Mouse (Mus musculus) heart, adult 11 months (tissue): ENCODE measurements around the gene Sfxn1.
A peak's percentile ranks its signal among the peaks of the same experiment; 100 is the strongest.

Experiments used
- DNase-seq: peaks from one replicate; pipeline ENCODE4 v3.0.0; 2022

The Sfxn1 gene

DNA sequence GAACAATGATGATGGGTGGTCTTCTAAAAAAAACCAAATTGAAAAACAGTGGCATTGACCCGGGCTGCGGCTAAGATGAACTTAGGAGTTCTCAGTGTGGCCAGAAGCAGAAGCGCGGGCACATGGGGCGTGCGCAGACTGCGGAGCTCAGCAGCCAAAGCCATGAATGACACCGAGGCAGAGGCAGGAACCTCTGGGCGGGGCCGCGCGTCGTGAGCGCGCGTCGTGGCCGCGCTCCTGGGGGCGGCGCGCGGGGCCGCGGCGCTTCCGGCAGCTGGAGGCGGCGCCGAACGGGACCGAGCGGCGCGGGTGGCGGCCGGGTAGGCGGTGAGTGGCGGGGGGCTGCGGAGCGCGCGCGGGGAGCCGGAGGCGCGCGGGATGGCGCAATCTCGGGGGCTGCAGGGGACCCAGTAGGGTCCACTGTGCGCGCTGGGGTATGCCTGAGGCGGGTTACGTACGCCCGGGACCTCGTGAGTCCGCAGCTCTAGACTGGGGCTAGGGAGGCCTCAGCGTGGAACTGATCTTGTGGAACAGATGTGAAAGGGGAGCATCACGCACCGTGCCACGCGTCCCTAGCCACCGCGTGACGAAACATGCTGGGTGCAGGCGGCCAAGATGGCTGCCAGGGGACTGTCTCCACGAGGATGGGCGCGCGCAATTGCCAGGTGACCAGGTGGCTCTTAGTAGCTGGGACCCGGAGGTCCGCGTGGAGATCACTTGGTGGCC, at the start of gene Sfxn1:
TSS of gene Sfxn1 (plus strand) at position 264 of the 726 bp plus-strand sequence.
- DNase-seq = peak; percentile 99

DNA sequence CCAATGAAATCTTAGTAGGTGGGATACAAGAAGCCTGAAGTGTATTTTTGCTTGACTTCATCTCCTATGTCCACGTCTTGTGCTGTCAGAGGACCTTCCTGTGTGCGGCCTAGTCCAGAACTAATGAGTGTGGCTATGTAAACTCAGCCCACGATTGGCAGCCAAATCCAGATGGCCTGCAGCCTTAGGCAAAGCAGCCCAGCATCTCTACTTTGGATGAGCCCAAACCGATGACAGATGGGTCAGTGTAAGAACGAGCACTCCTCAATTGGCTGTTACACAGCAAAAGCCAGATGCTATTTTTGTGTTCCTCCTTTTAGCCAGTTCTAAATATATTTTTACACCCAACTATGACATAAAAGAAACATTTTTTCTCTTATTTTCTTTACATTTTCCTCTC, 48.4 kb upstream of the Sfxn1 start:
- no peak for DNase-seq

DNA sequence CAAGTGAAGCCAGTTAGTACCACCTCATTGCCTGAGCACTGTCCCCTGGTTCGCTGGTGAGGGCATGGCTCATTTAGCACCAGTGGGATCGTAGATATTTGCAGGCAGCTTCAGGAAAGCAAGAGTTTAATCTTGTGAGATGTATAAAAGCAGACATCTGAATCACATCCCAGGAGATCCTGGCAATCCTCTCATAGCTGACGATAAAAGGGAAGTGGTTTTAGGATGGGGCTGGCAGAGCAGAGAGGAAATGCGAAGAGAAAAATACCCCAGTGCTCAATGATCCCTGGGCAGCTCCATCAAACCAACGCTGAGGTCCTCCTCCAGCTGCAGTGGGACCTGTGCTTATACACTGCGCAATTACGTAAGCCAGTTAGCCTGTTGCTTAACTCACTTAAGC, 44.6 kb upstream of the Sfxn1 start:
- peak; percentile 55 for DNase-seq

DNA sequence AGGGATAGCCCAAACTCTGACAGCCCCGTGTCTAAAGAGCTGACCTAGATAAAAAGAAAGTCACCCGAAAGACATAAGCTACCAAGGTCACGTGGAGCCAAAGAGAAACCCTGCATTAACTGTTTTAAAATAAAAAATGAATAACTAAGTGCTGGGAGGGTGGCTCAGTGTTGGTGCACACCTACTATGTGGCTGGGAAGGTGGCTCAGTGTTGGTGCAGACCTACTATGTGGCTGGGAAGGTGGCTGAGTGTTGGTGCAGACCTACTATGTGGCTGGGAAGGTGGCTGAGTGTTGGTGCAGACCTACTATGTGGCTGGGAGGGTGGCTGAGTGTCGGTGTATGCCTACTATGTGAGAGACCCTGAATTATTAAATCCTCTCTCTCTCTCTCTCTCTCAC, 38.0 kb upstream of the Sfxn1 start:
- no peak for DNase-seq

DNA sequence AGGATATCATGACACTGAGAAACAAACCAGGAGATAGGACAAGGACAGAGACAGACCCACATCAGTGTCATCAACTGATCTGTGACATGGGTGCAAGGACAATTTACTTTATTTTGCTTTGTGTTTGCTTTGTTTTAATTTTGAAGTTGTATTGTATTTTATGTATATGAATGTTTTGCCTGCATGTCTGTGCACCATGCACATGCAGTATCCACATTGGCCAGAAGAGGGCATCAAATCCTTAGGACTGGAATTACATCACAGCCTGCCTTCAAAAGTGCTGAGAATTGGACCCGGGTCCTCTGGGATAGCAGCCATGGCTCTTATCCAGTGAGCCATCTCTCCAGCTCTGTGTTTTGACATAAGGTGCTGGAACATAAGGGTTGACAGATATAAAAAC, 36.1 kb upstream of the Sfxn1 start:
- no peak for DNase-seq

DNA sequence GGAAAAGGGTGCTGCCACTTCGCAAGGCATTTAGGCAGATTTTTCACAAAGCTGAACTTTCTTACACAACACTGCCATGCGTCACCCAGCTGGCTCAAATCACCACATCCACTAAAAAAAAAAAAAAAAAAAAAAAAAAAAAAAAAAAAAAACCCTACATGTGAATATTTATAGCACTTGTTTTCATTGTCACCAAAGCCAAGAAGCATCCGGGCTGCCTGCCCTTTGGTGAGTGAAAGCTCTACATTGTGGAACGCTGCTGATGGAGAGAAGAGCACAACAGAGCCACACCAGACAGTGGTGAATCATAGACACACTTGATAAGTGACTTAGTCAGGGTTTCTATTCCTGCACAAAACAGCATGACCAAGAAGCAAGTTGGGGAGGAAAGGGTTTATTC, 33.7 kb upstream of the Sfxn1 start:
- DNase-seq = peak; percentile 49

DNA sequence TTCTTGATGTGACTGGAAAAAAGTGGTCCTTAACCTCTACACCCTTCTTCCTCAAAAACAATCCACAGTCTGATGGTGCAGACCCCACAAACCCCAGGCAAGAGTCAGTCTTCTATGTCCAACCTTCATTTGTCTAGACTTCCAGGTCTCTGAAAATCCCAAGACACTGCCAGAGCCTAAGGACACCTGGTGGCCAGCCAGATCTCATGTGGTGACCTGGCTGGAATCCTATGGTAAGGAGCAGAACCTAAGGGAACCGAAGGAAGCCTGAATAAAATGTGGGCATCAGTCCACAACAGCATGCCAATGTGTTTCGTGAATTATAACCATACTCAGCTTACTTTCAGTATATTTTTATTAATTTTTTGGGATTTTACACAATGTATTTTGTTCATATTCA, 31.4 kb upstream of the Sfxn1 start:
- peak; percentile 21 for DNase-seq

DNA sequence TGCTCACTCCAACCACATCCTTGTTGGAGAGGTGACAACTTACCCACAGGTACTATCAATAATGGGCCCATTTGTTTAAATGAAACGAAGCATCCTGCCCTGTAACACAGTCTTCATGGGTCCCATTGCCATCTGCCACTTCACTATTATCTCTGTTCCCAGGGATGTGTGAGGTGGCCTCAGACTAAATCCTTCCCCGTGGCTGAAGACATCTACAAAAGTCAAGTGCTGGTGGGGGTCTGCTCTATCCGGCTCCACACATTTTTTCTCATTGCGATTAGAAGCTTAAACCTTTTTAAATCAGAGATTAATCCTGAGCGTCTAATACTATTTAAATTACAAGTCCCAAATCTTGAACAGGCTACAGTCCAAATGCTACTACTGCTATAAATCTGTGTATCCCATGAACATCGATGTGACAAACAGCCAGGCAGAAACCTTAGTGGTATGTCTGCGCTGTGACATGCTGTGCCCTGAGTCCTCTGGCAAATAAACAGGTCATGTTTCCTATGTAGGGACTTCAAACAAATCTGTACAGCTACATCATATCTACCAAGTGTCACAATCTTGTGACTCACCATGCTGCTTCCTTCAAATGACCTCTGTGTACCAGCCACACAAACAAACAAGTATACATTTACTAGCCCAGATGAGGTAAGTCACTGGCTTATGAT, 22.9 kb upstream of the Sfxn1 start:
- peak; percentile 55 for DNase-seq

DNA sequence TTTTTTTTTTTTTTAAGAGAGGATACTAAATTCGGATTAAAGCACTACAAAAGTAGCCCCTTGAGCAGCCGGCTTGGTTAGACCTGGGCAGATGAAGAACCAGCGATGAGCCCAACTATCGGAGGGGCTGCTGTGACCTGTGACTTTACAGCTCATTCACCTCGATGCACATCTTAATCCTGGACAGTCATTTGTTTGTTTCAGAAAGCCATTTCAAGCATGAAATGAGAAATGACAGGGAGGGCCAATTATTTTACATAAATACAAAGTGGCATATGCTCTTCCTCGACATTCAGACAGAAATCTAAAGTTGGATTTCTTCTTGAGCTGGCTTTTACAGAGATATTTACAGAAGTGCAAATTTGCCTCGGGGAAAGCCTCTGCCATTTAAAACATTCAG, 20.0 kb upstream of the Sfxn1 start:
- no peak for DNase-seq

DNA sequence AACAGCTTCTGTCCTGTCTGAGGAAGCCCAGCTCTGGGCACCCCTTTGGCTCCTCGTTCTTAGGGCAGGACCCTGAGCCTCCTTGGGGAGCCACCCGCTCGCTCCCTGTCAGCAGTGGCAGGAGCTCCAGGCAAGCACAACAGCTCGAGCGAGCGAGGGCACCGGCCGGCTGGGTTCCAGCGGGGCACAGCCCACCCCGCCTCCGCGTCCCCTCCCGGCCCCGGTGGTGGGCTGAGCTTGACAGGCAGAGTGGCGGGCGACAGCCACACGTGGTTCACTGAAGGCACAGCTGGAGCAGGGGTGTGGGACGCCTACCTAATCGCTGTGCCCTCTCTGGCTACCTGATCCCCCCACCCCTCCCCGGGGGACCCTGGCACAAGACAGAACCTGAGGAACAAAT, 16.7 kb upstream of the Sfxn1 start:
- peak; percentile 85 for DNase-seq

DNA sequence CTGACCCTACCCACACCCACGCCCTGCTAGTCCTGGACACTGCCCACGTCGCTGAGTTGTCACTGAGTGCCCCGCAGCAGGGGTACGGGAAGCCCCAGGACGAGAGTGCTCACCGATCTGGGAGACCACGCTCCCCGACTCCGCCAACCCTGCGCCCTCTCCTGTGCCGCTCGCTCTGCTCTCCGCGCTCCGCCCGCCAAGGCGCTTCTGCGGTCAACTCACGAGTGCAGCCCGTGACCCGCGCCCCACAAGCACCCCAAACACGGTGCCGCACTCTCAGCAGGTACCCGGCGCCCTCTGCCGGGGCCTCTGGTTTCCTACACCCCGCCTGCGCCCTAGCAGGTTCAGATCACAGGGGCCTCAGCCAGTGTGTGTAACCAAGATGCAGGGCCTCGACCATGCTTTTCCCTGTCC, 16.2 kb upstream of the Sfxn1 start, which contains the start of gene Drd1:
TSS of gene Drd1 (minus strand) at position 258 of the 414 bp plus-strand sequence.
- DNase-seq = peak; percentile 94

DNA sequence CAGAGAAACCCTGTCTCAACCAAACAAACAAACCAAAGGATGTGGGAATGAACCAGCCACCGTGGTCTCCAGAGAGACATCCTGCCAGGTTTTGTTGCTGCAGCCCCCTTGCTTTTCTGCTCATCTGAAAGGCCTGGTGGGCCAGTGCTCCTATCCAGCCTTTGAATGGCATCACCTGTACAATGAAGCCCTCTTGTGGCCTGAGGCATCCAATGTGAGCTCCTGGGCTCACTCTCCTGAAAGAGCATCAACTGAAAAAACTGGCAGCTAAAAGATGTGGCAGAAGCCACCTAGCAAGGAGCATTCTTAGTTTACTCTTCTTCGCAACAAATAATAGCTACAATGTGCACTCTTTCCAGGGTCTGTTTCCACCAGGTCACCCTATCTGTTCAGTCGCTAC, 9.6 kb upstream of the Sfxn1 start:
- peak; percentile 82 for DNase-seq

DNA sequence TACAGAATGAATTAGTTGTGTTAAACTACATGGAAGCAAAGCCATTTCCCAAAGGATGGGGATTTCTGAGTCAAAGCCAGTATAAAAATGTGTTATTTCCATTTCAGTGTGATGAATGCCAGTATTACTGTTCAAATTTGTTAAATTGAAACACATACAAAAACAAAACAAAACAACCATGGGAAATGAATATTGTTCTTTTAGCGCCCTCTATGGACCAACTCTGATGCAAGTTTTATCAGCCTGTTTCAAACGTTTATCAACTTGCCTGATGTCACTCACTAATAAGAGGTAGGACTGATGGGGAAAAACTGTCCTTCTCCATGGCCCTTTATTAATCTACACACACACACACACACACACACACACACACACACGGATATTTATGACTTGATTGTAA, 8.4 kb upstream of the Sfxn1 start:
- no peak for DNase-seq

DNA sequence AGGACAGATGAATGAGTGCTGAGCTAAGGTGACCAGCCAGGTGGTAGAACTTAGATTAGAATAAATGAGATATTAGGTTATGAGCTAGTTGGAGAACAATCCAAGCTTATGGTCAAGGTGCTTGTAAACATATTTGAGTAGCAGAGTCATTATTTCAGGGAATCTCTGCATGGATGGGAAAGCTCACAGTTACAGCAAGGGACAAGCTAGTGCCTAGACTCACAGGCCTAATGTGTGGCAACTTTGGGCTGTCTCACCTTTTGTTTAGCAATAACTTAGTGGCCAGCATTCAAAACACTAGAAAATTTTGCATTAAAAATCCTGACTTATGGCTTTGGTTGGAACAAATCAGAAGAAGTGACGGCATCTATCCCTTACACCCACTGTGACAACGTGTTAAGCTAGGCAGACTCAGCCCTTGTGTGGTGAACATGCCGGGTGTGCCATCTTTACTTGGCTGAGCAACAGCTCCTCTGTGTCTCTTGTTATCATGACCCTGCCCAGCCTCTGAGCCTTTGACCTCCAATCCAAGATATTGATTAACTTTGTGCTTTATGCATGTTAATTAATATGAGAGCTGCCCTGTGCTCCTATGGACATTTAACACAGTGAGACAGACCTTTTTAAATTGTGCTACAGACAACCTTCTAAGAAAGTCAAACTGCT, 5.5 kb upstream of the Sfxn1 start:
- DNase-seq = peak; percentile 73

DNA sequence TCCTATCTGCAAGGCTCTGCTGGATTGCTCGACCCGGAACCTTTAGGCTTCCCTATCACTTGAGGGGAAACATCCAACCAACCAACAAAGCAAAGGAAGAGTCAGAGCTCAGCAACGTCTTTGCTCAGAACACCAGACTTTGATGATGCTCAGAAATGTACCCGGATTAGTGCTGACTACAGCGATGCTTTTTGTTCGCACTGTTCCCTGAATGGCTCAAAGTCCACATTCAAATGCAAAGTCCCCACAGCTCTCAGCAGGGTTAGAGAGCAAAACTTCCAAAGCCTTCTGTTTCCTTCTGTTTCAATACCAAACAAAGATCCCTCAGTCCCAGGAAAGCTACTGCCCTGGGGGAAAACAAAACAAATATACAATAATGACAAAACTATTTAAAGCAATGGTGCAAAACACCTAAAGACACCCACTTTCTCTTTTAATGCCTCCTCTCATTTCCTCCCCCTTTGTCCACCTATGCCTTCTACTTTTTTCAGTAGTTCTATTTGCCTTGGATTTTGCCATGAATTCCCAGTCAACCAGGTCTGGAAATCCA, 4.0 kb upstream of the Sfxn1 start:
- no peak for DNase-seq

DNA sequence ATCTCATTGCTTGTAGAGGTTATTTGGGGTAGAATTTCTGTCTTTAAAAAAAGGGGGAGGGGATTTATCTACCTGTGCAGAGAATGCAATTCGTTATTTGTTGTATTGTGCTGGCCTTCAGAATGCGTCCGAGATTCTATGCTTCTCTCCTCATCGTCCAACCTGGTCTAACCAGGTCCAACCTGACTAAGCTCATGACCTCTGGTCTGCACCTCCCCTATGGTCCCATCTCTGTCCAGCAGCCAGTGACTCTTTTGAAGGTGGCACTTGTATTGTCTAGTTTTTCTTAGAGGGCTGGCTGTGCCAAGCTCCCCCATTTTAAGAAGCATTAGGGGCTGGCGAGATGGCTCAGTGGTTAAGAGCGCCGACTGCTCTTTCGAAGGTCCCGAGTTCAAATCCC, 658 bp upstream of the Sfxn1 start:
- peak; percentile 91 for DNase-seq

DNA sequence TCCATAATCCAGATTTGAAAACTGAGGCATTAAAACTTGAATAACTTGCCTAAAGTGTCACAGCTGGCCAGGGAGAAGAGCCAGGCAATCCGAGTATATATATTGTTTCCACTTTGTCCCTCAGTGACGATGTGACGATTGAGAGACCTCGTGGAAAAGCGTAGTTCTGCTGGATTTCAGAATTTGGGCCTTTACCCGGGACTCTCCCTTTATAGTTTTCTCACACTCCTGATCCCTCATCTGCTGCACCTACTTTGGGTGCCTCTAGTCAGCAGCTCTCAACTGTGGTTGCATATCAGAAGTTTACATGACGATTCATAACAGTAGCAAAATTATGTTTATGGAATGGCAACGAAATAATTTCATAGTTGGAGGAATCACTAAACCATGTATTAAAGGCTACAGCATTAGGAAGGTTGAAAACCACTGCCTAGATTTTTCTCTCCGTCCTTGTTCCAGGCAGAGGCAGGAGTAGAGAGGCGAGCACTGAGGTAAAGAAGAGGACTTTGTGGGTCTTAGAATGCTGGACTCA, 923 bp downstream of the Sfxn1 start:
- DNase-seq = peak; percentile 82

DNA sequence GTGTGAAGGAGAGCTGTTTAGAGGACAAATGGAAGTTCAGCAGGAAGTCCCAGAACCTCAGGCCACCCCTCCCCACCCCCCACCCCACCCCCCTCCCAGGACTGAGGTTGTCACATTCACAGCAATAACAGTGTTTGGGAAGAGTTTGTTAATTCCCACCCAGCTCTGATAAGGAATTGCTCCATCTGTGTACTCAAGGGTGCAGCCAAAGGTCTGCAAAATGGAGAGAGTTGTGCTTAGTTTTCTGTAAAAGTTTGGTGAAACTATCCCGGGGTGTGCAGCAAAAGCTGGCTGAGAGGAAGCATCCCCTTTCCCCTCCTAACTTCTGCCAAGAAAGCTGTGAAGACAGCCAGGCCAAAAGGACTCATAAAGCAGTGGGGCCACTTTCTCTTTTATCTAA, 1.4 kb downstream of the Sfxn1 start:
- peak; percentile 98 for DNase-seq

DNA sequence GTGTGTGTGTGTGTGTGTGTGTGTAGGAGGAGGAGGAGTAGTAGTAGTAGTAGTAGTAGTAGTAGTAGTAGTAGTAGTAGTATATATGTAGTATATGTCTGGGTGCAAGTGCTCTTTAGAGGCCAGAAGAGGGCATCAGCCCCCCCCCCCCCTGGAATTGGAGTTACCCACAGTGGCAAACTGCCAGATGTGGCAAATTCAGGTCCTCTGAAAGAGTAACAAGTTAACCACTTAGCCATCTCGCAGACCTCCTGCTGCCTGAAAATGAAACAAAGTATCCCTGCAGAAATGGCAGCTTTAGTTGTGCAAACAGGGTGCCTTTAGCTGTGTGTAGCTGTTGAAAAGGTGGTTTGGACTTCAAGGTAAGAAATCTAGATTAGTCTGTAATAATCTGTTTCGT, 1.8 kb downstream of the Sfxn1 start:
- no peak for DNase-seq

DNA sequence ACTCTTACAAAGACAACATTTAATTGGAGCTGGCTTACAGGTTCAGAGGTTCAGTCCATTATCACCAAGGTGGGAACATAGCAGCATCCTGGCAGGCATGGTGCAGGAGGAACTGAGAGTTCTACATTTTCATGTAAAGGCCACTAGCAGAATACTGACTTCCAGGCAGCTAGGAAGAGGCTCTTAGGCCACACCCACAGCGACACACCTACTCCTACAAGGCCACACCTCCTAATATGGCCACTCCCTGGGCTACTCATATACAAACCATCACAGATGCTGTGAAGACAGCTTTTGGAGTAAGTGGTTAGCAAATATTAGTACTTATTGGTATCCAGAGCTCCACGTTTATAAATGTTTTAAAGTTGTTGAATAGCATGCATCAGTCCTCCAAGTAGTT, 3.7 kb downstream of the Sfxn1 start:
- DNase-seq = peak; percentile 75

DNA sequence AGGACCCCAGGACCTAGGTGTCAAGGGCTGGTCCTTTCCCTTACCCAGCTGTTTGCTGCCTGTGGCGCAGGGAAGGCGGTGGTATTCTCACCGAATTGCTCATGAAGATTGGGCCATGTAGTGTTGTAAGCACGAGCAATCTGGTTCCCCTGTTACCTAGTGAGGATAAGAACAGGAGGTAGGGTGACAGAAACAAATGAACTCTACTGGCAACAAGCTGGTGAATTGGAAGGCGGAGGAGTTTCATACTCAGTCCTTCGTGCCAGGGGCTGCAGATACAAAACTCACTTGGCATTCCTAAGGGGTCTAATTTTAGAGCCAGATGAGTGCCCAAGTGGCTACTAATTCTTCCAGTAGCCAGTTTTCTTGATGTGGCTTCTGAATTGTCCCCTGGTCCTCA, 4.4 kb downstream of the Sfxn1 start:
- peak; percentile 85 for DNase-seq

DNA sequence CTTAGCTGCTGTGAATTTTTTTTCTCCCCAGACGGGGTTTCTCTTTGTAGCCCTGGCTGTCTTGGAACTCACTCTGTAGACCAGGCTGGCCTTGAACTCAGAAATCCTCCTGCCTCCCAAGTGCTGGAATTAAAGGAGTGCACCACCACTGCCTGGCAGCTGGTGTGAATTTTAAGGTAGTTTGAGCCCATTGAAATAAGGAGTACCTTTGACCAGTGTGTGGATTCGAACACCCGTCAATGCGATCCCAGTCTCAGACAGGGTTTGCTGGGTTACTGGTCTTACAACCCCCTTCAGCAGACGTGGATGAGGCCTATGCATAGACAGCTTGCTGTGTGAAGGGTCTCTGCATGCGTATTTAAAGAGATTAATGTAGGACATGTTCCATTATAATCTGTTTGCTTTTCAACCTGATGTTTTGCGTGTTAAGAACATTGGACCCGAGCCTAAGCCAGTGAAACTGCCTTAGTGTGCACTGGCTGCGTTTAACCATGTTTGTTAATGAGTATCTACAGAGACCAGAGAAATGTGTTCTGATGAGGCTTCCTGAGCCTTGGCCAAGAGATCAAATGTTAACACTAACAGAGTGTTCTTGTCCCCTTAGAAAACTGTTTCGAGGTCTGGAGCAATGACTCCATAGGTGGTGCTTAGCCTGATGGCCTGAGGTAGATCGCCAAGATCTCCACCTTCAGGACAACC, 5.2 kb downstream of the Sfxn1 start:
- peak; percentile 80 for DNase-seq
